Comparison of ENCODE assay signal across 7 mouse cellular contexts in the genomic region with DNA sequence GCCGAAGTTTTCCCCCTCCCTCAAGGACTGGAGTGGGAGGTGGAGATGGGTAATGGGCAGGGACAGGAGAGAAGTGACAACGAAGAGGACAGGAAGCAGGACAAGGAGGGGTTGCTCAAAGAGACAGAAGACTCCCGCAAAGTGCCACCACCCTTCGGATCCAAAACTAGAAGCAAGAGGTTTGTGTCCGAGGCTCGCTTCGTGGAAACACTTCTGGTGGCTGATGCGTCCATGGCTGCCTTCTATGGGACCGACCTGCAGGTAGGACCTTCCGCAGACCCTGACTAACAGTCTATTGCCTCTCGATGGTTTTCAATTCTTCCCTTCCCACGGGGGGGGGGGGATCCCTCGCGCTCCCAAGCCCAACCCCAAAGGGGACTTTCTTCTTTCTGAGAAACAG. TPM values are rescaled to one million over a fixed set of nuclear protein-coding genes. Genes with fewer than 3 reads are reported as not detected.
DNase-seq lines count a peak whose midpoint lies in the region; ATAC-seq and TF ChIP-seq lines count a peak whose summit lies in the region.

No protein-coding gene starts in this region.

- no peaks in the 10 kb centered on the region for H3K9me3 ChIP-seq in lung, embryonic 16.5 days (ENCODE audit: control insufficient read depth, low read length)
- H3K9me3 ChIP-seq in forebrain, embryonic 13.5 days (replicated peaks): no peaks in the 10 kb centered on the region
- H3K9me3 ChIP-seq in limb, embryonic 10.5 days (replicated peaks): no peaks in the 10 kb centered on the region

- no peak for TF ChIP-seq POLR2A in olfactory bulb, adult 2 months (IDR thresholded peaks at IDR 0.05; ENCODE audit: insufficient read depth, low read depth, low read length)

- TF ChIP-seq CTCF in olfactory bulb, adult 2 months (IDR thresholded peaks at IDR 0.05; ENCODE audit: insufficient read depth, low read depth, low read length): no peak

- H3K4me2 ChIP-seq in lung, embryonic 16.5 days (ENCODE audit: low read depth, low read length): peak overlapping the region; percentile 98
- peak overlapping the region; percentile 90 for H3K4me2 ChIP-seq in forebrain, embryonic 13.5 days

- peak overlapping the region; percentile 59 for H3K4me3 ChIP-seq in lung, embryonic 16.5 days (ENCODE audit: low read length)
- H3K4me3 ChIP-seq in forebrain, embryonic 13.5 days: peak overlapping the region; percentile 60
- peak overlapping the region; percentile 68 for H3K4me3 ChIP-seq in limb, embryonic 10.5 days
- H3K4me3 ChIP-seq in olfactory bulb, adult 2 months (ENCODE audit: insufficient read depth, low read depth, low read length): peak overlapping the region; percentile 60

- H3K4me1 ChIP-seq in lung, embryonic 16.5 days (replicated peaks; ENCODE audit: control insufficient read depth, insufficient read depth, low read length): peaks cover 10% of the 10 kb centered on the region
- H3K4me1 ChIP-seq in forebrain, embryonic 13.5 days: peaks cover 11% of the 10 kb centered on the region
- H3K4me1 ChIP-seq in limb, embryonic 10.5 days: peaks cover 19% of the 10 kb centered on the region
- H3K4me1 ChIP-seq in olfactory bulb, adult 2 months (ENCODE audit: control insufficient read depth, insufficient read depth, low read length): peaks cover 7% of the 10 kb centered on the region

- ATAC-seq in lung, embryonic 16.5 days (ENCODE audit: low read depth): no peak
- no peak for ATAC-seq in forebrain, embryonic 13.5 days

- 1% methylated on average over 14 of the region's 14 CpGs for WGBS in lung, embryonic 16.5 days
- 1% methylated on average over 13 of the region's 14 CpGs for WGBS in forebrain, embryonic 13.5 days
- WGBS in limb, embryonic 10.5 days: 3% methylated on average over 14 of the region's 14 CpGs
- under 1% methylated on average over 14 of the region's 14 CpGs for WGBS in olfactory bulb, adult 2 months

- peaks cover 56% of the 10 kb centered on the region for H3K27me3 ChIP-seq in lung, embryonic 16.5 days (ENCODE audit: control insufficient read depth, insufficient read depth, low read depth, low read length)
- peaks cover 55% of the 10 kb centered on the region for H3K27me3 ChIP-seq in forebrain, embryonic 13.5 days
- peaks cover 74% of the 10 kb centered on the region for H3K27me3 ChIP-seq in limb, embryonic 10.5 days (ENCODE audit: low read depth, poor library complexity, severe bottlenecking)

- H3K36me3 ChIP-seq in lung, embryonic 16.5 days (ENCODE audit: control insufficient read depth, insufficient read depth, low read length): no peaks in the 10 kb centered on the region
- no peaks in the 10 kb centered on the region for H3K36me3 ChIP-seq in forebrain, embryonic 13.5 days (ENCODE audit: poor library complexity, severe bottlenecking)
- H3K36me3 ChIP-seq in limb, embryonic 10.5 days: no peaks in the 10 kb centered on the region

- H3K27ac ChIP-seq in lung, embryonic 16.5 days (ENCODE audit: low read length): no peak overlapping the region
- H3K27ac ChIP-seq in forebrain, embryonic 13.5 days: no peak overlapping the region
- H3K27ac ChIP-seq in limb, embryonic 10.5 days: no peak overlapping the region
- H3K27ac ChIP-seq in olfactory bulb, adult 2 months (ENCODE audit: insufficient read depth, low read depth, low read length): no peak overlapping the region

- DNase-seq in lung, postnatal 25 days (ENCODE audit: low spot score): no peak
- DNase-seq in limb, embryonic 10.5 days (ENCODE audit: low spot score): no peak
- no peak for DNase-seq in cerebellum, postnatal 36 days
- no peak for DNase-seq in layer of hippocampus, adult 8-10 months (ENCODE audit: low spot score in 2 of 2)

- peak overlapping the region; percentile 57 for H3K9ac ChIP-seq in lung, embryonic 16.5 days (ENCODE audit: low read length)
- peak overlapping the region; percentile 70 for H3K9ac ChIP-seq in forebrain, embryonic 13.5 days

RNA-seq across cellular contexts. Expression of a gene that starts 1.0 kb away (rescaled TPM):
- 3.3 and 3.8 TPM in 2 replicates for polyA plus RNA-seq in lung, embryonic 16.5 days (2015; fragmentation: Nextera tagmentation; extraction: Ambion mirVana)
- 0.40 and 0.65 TPM in 2 replicates for polyA plus RNA-seq in forebrain, embryonic 13.5 days (2015; fragmentation: Nextera tagmentation; extraction: Ambion mirVana)
- polyA plus RNA-seq in limb, embryonic 10.5 days (2016; fragmentation: Nextera tagmentation; extraction: Ambion mirVana): 0.06 and 0.29 TPM in 2 replicates
- polyA plus RNA-seq in olfactory bulb, adult 2 months (2012; ENCODE audit: insufficient read depth, insufficient read length, low replicate concordance, missing spikeins): not detected in 2 replicates
- 1 to 10 TPM; 3.3 to 5.4 (median 4.7) TPM for total RNA-seq in layer of hippocampus, adult 8-10 months (2022)

RNA-seq across cellular contexts. Expression of a gene that starts 21.1 kb away (rescaled TPM):
- 7.1 and 7.2 TPM in 2 replicates for polyA plus RNA-seq in lung, embryonic 16.5 days (2015; fragmentation: Nextera tagmentation; extraction: Ambion mirVana)
- 1.6 and 1.9 TPM in 2 replicates for polyA plus RNA-seq in forebrain, embryonic 13.5 days (2015; fragmentation: Nextera tagmentation; extraction: Ambion mirVana)
- polyA plus RNA-seq in limb, embryonic 10.5 days (2016; fragmentation: Nextera tagmentation; extraction: Ambion mirVana): 4.0 and 8.5 TPM in 2 replicates
- not detected in 2 replicates for polyA plus RNA-seq in olfactory bulb, adult 2 months (2012; ENCODE audit: insufficient read depth, insufficient read length, low replicate concordance, missing spikeins)
- 1 to 10 TPM; 4.1 to 4.5 (median 4.2) TPM for total RNA-seq in layer of hippocampus, adult 8-10 months (2022)
